Mouse (Mus musculus): ENCODE results near the gene Tepsin.
A peak's percentile ranks its signal among the peaks of the same experiment; 100 is the strongest.

Gene Tepsin

DNA sequence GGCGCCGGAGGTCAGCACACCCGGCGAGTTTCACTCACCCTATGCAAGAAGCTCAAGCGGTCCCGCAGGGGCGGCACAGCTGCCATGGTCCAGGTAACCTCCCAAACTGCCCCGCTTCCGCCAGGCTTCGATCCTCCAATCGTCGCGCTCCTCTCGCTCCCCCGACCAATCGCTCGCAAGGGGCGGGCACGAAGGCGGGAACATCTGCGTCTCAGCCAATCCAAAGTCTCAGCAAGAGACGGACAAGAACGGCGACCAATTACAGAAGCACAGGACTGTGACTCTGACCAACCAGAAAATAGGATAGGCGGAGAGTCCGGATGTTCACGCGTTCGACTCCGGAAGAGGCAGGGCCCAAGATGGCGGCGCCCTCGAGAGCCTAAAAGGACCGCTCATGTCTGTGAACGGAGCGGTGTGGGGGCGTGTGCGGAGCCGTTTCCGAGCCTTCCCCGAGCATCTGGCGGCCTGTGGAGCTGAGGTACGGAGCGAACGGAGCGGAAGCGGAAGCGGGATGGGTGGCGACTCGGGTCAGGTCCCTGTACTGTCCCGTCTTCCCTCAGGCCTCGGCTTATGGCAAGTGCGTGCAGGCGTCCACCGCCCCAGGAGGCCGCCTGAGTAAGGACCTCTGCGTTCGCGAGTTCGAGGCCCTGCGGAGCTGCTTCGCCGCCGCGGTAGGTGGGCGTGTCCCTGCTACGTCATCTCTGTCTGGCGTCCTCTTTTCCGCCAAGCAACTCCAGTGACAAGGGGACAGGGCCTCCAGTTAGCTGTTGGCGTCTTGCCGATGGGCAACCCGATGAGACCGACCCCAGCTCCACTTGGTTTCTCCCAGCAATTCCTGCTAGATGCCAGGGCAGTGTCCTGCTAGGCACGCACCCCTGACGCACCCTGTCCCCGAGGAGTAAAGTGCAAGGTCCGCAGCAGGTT lies at the start of gene Tepsin, which contains the start of gene Ndufaf8:
Gene Tepsin, minus strand, starts transcription at position 144 of the 924 bp plus-strand sequence.
Gene Ndufaf8, plus strand, starts transcription at position 341 of the 924 bp plus-strand sequence.
- DNase-seq (ENCODE audit: low spot score): peak; percentile 97

DNA sequence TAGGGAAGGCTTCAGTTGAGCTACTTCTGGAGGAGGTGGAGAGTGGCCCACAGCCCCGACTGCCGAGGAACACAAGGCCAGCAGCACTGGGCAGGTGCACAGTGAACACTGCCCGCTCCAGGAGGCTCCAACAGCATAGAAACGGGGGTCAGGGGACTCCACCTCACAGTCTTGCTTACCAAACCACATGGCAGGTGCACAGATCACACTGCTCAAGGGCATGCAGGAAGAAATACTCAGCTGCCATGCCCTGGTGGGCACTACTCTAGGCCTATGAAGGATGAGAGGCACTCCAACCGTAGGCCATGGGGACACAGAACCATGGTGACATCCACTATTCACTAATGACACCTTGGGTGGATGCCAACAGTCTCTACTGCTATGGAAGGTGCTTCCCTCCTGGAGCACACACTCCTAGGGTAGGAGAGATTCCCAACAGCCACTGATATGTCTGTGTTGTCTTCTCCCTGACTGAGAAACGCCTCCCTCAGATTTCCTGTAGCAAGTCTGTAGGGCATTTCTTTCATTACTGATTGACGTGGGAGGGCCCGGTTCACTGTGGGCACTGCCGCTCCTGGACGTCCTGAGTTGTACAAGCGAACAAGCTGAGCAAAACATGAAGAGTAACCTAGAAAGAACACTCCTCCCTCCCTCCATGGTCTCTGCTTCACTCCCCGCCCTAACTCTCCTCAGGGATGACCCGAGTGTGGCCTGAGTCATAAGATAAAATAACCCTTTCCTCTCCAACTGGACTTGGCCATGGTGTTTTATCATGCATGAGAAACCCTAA lies 45.4 kb upstream of the Tepsin start:
- DNase-seq (ENCODE audit: low spot score): no peak

DNA sequence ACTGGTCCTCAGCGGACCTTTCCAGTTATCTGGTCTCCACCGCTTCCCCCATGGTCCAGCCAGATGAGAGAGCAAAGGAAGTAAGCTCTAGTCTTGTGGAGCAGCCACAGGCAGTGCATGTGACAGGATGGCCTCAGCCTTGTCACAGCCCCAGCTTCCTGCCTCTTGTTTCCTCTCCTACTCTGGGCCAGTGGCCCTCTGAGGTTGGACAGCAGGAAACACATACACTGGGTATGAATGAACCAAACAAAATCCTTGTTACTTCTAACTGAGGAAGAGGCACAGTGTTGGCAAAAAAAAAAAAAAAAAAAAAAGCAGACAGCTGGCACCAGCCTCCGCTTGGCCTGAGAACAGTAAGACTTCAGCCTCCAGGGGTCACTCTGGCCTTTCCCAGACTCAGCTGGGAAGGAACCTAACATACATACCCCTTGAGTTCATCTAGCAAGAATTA lies 44.1 kb upstream of the Tepsin start:
- no peak for DNase-seq (ENCODE audit: low spot score)

DNA sequence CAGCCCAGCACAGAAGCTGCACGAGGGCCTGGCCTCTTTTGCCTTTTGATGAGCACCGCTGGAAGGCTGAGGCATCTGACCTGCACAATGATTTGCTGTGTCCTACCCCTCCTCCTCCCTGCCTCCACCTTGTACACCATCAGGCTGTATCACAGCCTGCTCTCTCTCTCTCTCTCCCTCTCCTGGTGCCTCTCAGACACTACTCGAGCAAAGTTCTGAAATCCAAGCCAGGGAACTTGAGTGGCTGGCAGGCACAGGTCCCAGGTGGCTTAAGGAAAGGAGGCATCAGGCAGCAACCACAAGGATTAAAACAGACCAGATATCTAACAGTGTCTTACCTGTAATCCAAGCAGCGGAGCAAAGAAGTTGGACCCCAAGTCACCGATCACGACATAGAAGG lies 41.7 kb upstream of the Tepsin start:
- no peak for DNase-seq (ENCODE audit: low spot score)

DNA sequence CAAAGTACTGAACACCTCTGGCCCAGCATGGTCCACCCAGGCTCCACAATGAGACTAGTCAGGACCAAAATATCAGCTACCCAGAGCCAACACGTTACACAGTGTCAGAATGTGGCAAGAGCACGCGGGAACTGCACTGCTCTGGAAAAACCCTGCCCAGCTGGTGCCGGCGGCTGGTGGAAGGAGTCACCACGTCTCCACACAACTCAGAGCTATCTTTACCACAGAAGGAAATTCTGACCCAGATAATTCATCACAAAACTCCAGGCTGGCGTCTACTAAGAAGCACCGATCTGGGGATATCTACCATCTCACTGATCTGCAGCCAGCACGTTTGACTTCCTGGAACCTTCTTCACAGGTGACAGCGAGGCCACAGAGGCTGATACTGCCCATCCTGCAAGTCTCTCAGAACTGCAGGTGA lies 40.8 kb upstream of the Tepsin start:
- DNase-seq (ENCODE audit: low spot score): no peak

DNA sequence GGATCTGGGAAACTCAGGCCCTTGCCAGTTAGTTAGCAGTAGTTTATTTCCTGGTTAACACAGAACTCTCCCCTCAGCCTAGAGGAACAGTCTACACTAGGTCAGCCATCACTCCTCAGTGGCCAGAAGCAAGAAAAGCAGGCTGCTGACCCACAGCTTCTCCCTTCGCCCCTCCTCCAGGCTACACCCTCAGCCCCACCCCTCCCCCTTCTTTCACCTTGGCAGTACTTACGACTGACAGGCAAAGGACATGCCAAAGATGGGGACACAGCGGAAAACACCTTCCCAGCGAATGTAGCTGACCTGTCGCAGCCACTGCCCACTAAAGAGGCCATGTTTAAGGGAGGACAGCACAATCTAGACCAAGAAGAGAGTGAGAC lies 39.1 kb upstream of the Tepsin start:
- DNase-seq (ENCODE audit: low spot score): no peak

DNA sequence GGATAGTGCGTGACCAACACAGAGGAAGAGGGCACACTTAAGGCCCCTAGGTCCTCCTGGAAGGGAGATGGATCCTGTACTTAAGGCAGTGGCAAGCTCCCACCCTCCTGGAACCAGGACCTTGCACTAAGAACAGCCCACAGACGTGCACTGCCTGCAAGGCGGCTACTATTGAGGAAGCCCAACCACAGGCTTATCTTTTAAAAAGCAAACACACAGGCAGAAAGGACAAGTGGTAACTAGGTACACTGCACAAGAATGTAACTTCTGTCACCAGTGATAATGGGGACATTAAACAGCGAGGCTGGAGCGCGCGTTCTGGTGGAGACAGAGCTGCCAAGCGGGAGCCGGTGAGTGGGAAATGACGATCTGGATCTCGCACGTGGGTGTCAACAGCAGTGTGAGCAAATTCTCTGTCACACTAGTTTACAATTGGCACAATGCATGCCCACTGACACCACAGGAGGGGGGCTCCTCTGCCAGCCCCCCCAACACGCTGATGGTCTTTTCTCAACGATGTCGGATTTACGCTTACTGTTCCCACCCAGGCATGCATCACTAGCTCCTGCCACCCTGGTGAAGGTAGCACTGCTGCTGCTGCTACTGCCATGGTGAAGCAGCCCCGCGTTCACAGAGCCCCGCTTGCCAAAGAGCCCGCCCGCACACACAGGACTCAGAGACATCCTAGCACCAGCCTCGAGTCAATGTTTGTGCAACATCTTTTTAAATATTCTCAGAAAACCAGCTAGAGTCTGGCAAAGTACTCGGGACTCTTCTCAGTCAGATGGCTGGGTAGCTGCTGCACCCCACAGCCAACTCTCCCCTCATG lies 38.5 kb upstream of the Tepsin start:
- no peak for DNase-seq (ENCODE audit: low spot score)

DNA sequence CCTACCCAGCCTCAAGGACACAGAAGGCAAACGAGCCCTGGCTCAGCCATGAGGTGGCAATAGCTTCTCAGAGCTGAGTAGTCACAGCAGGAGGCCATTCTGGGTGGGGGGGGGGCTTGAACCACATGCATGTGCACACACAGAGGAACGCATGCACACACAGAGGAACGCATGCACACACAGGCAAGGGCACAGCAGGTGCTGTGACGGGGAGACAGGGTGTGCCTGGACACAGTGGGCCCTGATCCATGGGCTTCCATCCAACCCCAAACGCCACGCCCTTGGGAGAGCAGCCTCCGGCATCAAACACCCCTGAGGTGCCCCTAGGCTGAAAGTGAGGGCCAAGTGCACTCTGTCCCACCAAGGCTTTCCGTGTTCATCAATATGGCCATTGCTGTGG lies 37.7 kb upstream of the Tepsin start:
- no peak for DNase-seq (ENCODE audit: low spot score)

DNA sequence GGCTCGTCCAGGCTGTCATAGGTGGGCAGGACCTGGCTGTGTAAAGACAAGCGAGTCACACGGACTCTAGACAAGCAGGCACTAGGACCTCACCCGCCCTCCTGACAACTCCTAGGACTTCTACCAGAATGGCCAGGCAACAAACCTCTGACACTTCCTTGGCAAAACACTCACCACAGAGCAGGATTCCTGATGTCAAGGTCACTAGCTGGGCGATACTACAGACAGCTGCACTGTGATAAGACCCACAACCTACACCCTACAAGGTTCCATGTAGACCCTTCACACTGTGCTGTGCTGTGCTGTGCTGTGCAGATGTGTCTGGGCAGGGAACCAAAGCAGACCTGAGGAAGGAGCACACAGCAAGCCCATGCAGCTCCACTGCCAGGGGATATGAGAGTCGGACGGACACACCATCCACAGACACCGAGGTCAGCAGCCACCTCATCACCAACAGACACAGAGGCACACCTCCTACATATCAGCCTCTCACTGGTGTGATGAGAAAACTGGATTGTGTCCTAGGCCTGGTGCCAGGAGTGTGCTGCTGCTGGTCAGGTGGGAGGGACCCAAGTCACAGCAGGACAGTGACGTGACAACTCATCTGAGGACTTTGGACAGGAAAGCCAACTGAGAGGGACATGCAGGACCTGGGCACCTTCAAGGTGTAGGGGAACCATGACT lies 36.5 kb upstream of the Tepsin start:
- no peak for DNase-seq (ENCODE audit: low spot score)

DNA sequence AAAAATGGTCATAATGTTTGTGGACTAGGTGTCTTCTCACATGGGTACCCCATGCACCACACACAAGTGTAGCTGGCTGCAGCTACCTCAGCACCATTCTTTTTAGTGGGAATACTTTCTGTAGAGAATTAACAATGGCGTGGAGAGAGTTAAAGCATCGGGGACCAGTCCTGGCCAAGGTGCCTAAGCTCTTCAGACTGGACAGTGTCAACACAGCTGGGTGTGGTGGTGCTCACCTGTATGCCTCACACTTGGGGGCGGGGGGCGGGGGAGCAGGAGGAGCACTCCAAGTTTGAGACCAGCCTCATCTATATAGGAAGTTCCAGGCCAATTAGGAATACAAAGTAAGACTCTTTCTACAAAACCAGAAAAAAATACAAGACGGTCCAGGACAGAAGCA lies 35.6 kb upstream of the Tepsin start:
- DNase-seq (ENCODE audit: low spot score): no peak

DNA sequence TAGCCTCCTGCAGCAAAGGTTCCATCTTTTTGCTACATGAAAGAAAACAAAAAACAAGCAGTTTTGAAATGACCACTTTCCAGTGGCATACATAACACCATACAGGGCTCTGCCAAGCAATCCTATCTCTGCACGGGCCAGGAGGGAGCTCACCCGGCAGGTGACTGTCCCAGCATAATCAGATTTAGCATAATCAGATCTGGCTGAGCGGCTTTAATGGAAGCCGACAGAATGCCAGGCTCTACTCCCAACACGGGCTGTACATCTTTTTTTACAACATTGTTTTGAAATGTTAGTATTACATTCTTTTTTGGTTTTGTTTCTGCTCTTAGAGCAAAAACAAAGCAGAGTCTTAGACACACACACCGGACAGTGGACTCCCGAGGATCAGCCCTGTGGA lies 30.8 kb upstream of the Tepsin start:
- no peak for DNase-seq (ENCODE audit: low spot score)

DNA sequence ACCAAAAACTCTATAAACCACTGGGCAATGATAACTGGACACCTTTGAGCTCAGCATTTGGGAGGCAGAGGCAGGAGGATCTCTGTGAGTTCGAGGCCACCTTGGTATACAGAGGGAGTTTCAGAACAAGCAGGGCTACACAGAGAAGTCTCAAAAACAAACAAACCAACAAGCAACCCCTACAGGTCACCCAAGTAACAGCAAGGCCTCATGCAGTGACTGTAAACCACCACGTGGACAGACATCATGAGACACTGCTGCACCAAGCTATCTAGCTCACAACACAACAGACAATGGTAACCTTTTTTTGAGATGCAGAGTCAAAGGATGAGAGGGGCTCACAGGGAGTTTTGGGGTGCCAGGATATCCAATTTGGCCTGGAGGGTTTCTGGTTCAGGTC lies 28.3 kb upstream of the Tepsin start:
- no peak for DNase-seq (ENCODE audit: low spot score)

DNA sequence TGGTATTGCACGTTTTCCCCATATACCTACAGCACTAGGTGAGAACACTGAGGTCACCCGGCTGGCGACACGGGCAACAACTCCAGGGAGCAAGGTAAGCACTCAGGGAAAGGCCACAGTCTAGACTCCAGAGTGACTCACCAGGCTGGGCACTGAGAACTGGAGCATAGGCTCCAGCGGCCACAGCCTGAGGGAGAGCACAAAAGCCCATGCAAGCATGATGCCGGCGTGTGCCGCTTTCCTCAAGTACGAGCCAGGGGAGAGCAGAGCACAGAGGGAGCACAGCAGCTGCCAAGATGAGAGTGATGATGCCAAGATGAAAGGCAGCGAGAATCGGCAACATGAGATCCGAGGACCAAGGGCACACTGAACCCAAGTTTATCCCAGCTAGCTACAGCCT lies 23.6 kb upstream of the Tepsin start:
- DNase-seq (ENCODE audit: low spot score): no peak

DNA sequence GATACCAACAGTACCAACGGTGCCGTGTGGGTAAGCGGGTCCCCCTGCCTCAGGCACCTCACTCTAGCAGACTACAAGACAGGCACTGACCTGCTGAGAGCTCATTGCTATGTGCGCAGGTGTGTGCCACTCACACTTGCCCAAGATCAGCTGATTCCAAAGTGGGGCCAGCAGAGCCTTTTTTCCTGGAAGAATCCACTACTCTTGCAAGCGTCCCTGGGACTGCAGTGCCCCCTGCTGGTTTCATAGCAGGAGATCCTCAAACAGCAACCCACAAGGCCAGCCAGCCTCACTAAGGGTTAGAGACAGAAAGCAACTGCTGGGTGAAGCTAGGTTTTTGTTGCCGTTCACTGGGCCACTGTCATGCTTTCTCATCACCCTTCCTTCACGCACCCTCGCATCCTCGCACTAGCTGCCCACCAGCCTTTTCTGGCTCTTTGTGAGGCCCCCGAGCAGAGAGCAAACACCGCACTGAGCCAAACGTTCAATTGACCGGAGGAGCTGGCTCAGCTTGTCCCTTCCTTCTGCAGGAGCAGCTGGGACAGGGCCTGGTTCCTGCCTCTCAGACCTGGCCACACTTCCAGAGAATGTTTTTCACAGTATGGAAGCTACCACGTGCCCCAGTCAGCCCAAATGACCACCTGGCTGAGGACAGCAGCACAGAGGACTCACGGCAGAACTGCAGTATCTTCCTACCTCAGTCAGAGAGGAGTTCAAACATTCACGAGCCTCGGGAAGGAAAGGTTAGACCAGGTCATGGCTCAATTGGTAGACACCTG lies 22.3 kb upstream of the Tepsin start:
- no peak for DNase-seq (ENCODE audit: low spot score)

DNA sequence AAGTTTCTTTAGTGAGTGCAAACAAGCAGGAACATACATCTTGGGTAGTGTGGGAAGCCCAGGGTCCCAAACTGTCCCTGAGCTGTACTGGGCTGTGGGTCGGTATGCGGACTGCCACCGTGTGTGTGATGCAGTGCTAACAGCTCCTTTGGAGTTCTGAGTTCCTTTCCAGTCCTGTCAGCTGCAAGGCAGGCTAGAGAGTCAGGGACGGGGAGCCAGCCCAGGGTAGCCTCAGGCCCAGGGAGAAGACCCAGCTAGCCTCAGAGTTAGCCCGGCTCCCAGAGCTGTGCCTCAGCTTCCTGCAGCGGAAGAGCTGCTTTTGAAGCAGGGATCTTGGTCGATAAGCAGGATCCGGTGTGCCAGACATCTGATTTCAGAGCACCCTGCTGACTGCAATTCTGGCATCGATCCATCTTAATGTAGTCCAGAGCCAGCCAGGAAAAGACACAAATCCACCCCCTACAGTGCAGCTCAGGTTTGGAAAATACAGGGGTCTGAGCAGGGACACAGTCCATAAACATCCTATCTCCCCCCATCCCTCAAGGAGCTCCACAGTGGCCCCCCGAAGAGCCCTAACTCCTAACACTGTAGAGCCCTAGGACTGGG lies 21.5 kb upstream of the Tepsin start:
- DNase-seq (ENCODE audit: low spot score): no peak

DNA sequence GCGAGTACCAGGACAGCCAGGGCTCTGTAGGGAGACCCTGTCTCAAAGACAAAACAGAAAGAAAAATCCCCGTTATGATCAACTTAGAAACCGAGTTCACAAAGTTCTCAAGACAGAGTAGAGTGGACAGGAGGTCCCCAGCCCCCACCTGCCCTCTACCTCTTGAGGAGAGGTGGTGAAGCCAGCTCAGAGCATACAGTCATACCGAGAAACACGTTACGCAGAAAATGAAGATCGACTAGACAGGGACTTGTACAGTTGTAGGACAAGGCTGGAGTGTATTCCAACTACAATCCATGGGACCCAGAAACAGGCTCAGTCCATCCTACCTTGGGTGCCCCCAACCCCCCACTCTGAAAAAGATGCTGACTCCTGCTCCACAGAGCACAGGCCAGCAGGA lies 20.6 kb upstream of the Tepsin start:
- no peak for DNase-seq (ENCODE audit: low spot score)

DNA sequence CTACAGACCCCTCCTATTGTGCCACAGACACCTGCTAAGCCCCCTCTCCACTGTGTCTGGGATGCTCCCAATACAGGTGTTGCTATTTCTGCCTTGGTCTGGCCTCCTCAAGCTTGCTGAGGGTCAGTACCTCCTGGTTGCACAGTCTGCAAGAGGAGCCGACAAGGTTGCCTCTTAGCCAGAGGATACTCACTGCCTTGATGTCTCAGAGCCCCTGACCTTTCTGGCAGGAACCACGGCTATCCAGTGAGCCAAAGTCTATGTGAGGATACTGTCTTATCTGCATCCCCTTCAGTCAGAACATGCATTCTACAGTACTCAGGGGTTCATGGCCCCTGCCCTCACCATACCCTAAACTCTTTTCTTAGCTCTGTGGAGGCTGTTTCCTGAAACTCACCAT lies 19.1 kb upstream of the Tepsin start:
- no peak for DNase-seq (ENCODE audit: low spot score)

DNA sequence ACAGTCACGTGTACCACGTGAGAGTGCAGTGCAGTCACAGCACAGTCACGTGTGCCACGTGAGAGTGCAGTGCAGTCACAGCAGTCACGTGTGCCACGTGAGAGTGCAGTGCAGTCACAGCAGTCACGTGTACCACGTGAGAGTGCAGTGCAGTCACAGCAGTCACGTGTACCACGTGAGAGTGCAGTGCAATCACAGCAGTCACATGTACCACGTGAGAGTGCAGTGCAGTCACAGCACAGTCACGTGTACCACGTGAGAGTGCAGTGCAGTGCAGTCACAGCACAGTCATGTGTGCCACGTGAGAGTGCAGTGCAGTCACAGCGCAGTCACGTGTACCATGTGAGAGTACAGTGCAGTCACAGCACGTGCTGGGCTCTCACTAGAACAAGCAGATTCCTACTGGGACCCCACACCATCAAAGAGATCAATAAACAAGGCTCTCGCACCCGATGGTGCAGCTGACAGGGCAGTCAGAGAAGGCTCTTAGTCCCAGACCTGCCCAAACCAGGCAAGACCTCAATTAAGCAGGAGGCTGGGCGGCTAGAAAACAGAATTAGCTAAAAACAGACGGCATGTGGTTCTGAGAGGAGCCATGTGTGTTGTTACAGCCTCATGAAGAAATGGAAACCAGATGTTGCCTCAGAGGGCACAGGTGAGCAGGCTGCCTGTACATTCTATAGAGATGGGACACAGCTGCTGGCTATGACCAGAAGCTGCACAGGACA lies 16.1 kb upstream of the Tepsin start:
- DNase-seq (ENCODE audit: low spot score): no peak

DNA sequence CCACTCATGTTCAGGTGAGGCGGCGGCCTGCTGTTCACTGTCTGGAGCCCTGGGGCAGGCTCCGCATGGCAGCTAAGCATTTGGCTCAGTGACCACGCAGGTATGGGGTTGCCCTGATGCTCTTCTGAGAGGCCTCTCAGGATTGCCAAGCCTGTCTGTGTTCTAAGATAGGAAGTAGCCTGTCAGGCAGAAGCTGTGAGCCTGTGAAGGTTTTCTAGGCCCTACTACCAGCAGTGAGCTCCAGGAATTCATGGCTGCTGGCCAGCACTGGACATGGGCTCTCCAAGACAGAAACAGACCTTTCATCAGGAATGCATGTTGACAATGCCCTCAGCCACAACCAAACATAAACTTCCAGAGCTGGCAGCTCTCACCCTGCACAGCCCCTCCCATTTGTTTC lies 13.6 kb upstream of the Tepsin start:
- no peak for DNase-seq (ENCODE audit: low spot score)

DNA sequence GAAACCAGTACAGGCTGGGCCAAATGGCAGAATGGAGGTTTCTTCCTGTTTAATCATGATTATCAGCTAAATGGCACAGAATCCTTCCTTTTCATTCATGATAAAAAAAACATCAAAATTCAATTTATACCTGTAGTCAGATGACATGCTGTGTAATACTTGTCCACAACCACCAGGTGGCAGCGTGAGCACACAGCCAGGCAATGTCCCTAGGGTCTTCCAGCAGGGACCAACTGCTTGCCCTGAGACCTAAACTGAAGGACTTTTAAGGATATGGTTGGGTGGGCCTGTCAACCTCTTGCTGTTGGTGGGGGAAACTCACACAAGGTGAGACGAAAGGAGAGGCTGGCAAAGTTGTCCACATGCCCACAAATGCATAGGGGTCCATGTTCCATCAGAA lies 12.5 kb upstream of the Tepsin start:
- DNase-seq (ENCODE audit: low spot score): no peak

Data from ovary, adult 18-20 months (tissue).